In genomic region chr15:31581086-31581485, GRCm38 (mm10) we compare ENCODE assay signal across 1 mouse cellular context. TPM values are rescaled to one million over a fixed set of nuclear protein-coding genes. Genes with fewer than 3 reads are reported as not detected.
"Had no signal": no experiment of that assay in that cellular context is flagged by ENCODE, and none has a peak within 500 bp of the region (broad histone marks: within the 10 kb centered on the region; RNA-seq: fewer than 3 reads in every experiment).

No protein-coding gene starts in this region.

RNA-seq across cellular contexts. Expression of gene Cmbl, which starts 15.9 kb away (rescaled TPM):
- polyA plus RNA-seq: inflammation-experienced regulatory T-cells, adult 6 months had no signal
